Mouse (Mus musculus) brain, adult 2 months (tissue): ENCODE results near the gene Vsig10.
"Not testable (repeated sequence)": the region's sequence is repeated elsewhere in the genome, so short reads cannot be mapped to it uniquely, and the experiment has no call there.

Experiments
- DNase-seq: peaks from one replicate; pipeline ENCODE4 v3.0.0; 2011; ENCODE audit warnings: low read depth, low spot score

Vsig10 gene

GRCm38 (mm10) chr5:117303691-117304579 lies 14.9 kb upstream of the Vsig10 start:
- no peak for DNase-seq

DNA sequence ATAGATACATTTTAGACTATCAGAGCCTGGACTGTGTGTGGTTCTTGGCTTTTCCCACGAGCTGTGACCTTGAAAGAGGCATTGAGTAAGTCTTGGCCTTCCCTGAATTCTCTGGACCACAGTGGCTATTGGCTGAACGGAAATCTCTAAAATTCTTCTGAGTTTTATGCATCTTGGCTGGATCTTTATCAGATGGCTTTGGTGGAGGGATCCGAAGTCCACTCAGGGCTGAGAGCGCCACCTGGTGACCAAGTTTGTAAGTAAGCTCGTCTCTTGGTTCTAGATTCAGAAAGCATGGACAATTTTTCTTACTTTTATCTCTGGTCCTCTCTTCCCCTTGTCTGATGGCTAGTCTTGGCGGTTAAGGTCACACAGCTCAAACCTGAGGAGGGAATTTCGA lies 13.9 kb upstream of the Vsig10 start:
- peak; percentile 89 for DNase-seq

DNA sequence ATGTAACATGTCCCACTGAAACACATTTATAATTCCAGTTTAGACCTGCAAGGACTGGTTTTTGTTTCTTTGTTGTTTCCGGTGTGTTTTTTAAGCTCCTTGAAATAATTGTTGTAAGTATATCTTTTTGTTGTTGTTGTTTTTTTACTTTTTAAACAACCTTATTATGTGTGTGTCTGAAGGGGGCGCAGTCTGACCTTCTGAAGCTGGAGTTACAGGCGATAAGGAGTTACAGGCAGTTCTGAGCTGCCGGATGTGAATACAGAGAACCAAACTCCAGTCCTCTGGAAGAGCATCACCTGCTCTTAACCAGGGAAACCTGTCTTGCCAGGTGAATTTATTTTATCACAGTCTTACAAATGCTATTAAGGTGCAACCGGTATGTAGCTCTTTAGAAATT lies 13.1 kb upstream of the Vsig10 start:
- no peak for DNase-seq

DNA sequence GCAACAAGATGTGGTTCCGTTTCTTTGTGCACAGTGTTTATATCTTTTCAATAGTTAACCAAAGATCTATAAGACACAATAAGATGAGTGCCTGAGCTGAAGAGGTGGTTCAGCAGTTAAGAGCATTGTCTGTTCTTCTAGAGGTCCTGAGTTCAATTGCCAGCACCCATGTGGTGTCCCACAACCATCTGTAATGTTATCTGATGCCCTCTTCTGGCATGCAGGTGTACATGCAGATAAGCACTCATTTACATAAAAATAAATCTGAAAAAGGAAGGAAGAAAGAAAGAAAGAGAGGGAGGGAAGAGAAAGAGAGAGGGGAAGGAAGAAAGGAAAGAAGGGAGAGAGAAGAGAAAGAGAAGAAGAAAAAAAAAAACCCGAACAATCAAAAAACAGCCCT lies 12.1 kb upstream of the Vsig10 start:
- no peak for DNase-seq

DNA sequence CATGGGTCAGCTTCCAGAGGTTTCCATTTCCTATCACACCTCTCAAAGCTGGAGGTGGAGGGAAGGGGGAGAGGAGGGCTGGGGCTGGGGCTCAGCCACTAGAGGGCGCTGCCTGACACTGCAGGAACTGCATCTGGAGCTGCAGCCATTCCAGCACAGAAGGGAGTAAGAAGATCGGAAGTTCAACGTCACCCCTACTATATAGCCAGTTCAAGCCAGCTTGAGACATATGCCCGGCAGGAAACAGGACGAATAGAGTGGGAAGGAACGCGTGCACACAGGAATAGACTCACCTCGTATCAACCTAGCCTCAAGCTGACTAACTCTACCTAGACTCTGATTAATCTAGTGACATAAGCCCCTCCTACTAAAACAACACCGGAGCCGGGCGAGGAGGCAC lies 11.2 kb upstream of the Vsig10 start:
- peak; percentile 77 for DNase-seq

DNA sequence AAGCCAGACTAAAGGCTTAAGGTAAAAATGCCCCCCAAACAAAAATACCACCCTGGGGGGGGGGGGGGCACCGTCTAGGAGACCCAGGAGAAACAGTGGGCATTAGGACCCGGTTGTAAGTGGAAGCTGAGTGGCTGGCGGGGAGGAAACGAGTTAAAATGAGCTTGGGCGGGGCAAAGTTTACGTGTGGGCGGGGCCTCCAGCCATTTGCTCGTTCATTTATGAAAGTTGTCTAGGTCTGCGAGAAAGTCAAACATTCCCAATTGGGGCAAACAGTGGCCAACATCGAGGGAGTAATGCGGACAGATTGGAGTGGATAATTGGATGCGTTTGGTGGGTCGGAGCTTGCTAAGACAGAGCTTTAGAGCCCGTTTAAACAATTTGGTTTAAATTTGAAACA lies 5.5 kb upstream of the Vsig10 start:
- no peak for DNase-seq

DNA sequence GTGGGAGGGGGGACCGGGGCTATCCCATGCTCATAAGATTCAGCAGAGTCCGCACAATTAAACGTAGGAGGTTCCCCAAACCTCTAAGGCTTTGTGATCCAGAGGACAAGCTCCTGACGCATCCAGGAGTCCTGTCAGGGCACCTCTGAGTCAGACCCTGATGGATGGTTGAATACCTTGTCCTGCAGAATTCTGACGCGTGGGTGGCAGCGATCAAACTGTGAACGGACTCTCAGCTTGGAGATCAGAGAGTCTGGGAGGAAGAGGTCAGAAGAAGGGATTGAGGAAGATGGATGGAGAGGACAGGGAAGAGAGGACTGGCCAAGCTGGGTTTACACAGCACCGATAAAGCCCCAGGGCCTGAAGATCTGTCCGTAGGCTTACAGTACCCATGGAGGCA lies 5.0 kb upstream of the Vsig10 start:
- no peak for DNase-seq

DNA sequence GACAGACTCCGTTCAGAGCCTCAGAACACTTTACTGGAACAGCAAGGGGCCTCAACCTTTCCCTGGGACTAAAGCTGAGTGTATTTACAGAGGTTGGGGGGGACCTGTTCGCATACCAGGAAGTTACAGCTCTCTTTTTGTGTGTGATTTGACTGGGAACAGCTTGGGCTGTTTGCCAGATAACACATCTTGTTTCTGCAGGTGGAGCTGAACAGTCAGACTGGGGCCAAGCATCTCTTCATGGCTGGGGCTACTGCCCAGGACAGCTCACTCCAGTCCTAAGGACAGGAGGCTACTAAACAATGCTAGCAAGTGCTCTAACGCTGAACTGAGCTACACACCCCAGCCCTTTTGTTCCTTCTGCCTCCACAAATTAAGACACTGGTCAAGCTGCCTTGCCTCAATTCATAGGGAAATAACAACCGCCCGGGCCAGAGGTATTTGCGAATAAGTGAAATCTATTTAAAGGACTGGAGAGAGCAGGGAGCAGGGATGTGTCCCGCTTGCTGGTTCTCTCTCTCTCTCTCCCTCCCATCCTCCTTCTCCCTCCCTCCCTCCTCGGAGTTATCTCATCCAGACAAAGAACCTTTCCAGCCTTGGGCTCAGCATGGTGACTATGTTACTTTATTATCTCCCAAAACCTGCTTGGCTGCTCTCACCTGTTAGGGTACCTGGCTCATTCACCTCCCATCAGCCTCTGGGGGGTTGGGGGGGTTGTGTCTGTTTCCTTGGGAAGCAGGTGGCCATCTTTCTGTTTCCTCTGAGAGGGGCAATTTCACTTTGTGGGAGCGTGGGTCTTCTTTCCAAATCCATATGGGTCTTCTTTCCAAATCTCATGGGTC lies 4.1 kb upstream of the Vsig10 start:
- DNase-seq: no peak

GRCm38 (mm10) chr5:117323751-117324150 lies 4.9 kb downstream of the Vsig10 start:
- DNase-seq: no peak

- DNase-seq: no peak
These were observed 7.5 kb downstream of the Vsig10 start for GRCm38 (mm10) chr5:117326408-117326807.

DNA sequence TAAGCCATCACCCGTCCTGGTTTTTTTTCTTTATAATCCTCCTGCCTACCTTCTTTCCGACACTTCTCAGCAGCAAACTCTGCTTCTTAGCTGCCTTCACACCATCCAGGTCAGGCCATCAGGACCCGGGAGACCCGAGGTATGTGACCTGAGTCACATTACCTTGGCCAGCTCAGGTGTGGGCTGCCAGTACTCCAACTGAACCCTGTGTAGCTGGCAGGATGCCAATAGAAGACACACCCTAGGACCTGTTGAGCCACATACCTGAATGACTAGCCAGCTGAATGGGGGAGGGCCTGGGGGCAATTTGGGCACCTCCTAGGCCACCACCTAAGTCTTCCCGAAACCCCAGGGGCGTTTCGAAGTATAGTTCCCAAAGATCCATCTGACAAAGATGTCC lies 11.6 kb downstream of the Vsig10 start:
- no peak for DNase-seq

DNA sequence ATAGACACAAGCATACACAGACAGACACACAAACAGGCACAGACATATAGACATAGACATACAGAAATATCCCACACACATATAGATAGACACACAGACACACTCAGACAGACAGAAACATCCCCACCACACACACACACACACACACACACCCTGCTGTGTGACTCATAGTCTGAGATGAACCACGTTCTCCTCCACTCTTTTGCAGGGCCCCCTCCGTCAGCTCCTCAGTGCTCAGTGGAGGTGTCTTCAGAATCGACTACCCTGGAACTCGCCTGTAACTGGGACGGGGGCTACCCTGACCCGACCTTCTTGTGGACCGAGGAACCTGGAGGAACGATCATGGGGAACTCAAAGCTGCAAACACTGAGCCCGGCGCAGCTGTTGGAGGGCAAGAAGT lies 19.1 kb downstream of the Vsig10 start:
- DNase-seq: no peak

- no peak for DNase-seq
These were observed 19.6 kb downstream of the Vsig10 start for GRCm38 (mm10) chr5:117338503-117338902.

DNA sequence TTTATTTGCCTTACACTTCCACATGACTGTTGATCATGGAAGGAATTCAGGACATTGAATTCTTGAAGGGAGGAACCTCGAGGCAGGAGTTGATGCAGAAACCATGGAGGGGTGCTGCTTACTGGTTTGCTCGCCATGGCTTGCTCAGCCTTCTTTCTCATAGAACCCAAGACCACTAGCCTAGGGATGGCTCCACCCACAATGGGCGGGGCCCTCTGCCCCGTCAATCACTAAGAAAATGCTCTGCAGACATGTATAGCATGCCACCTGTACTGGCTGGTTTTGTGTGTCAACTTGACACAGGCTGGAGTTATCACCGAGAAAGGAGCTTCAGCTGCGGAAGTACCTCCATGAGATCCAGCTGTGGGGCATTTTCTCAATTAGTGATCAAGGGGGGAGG lies 21.2 kb downstream of the Vsig10 start:
- no peak for DNase-seq

DNA sequence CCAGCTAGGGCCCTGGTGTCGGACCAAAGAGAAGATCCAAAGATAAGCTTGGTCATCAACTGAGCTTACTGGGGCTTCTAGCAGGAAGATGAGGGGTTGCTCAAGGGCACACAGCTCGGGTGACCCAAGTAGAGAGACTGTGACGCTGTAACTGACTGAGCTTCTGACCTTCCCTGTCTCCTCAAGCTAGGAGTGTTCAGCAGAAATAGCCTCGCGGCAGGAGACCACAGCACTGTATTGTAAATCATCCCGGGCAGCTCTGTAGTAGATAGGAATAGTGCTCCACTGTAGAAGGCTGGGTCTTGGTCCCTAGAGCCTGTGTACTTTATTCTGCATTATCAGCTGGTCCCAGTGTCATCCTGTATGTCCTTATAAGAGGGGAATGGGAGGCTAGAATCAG lies 23.0 kb downstream of the Vsig10 start:
- no peak for DNase-seq

DNA sequence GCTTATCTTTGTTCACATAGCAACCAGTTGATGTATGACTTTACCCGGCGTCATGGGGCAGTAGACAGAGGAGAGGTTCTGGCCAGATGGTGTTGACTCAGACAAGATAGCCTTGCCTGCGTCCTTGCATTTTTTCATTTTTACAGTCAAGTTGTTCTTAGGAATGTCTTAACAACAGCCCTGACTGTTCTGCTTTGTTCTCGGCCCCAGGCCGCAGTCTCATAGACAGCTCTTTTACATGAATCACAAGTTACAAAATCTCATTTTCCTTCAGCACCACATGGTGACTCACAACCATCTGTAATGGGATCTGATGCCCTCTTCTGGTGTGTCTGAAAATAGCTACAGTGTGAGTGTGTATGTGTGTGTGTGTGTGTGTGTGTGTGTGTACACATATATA lies 25.6 kb downstream of the Vsig10 start:
- DNase-seq: not testable (repeated sequence)

- no peak for DNase-seq
These were observed 26.6 kb downstream of the Vsig10 start for GRCm38 (mm10) chr5:117345432-117345976.

DNA sequence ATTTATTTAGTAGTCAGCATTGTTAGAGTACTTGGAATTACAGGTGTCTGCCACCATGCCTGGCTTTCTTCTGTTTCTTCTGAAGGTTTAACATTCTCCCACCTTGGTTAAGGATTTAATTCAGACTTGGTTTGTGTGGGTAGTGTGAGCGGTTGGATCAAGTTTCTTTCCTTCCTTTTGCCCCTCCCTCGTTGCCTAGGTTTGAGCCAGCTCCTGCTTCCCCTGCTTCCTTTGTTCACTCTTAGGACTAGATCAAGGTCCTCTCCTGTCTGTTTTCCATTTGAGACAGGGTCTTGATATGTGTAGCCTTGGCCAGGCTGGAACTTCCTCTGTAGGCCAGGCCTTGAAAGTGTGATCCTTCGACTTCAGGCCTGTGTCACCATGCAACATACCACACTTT lies 27.4 kb downstream of the Vsig10 start:
- no peak for DNase-seq

- no peak for DNase-seq
These were observed 28.1 kb downstream of the Vsig10 start for GRCm38 (mm10) chr5:117347011-117347410.

DNA sequence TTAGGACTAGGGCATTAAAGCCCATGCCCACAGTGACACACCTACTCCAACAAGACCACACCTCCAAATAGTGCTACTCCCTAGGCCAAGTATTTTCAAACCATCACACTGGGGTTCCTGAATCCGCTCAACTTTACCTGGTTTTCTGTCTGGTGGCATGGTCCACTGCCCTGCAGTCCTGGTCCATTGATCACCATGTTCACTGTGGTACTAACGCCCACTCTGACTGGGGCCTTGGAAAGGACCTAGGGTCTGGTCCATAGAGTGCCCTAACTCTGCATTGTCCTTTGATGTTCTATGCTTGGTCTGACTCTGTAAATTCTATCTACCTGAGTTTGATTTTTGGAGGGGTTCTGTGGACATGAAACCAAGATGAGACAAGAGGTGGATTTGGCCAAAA lies 29.0 kb downstream of the Vsig10 start:
- no peak for DNase-seq

- DNase-seq: peak; percentile 53
These were observed 29.4 kb downstream of the Vsig10 start for GRCm38 (mm10) chr5:117348279-117348678.

- no peak for DNase-seq
These were observed 35.2 kb downstream of the Vsig10 start for GRCm38 (mm10) chr5:117354121-117354520.
